Mouse (Mus musculus): ENCODE data around the gene AU018091. TPM values are rescaled to one million over a fixed set of nuclear protein-coding genes. Genes with fewer than 3 reads are reported as not detected.

Gene AU018091
- not detected in 2 replicates for polyA plus RNA-seq (2012; rRNA removed)

GRCm38 (mm10) chr7:3168925-3169324 lies at the start of gene AU018091:
AU018091 (minus strand) TSS chr7:3169203.
- H3K4me1 ChIP-seq (ENCODE audit: control insufficient read depth, insufficient read depth, low read length): no peaks in the 10 kb centered on the region
- WGBS: 70% methylated on average over 3 of the region's 3 CpGs
- no peaks in the 10 kb centered on the region for H3K36me3 ChIP-seq (ENCODE audit: control insufficient read depth, insufficient read depth, low read length)
- H3K27ac ChIP-seq (ENCODE audit: insufficient read depth, low read depth, low read length): no peak within 1 kb of the TSS
- H3K4me3 ChIP-seq (ENCODE audit: insufficient read depth, low read depth, low read length): no peak within 1 kb of the TSS
- H3K27me3 ChIP-seq (replicated peaks; ENCODE audit: control insufficient read depth, insufficient read depth, low read length): no peaks in the 10 kb centered on the region
- no peak for DNase-seq
- no peak for TF ChIP-seq POLR2A (IDR thresholded peaks at IDR 0.05; ENCODE audit: low read depth, low read length)
- no peak for TF ChIP-seq CTCF (conservative IDR thresholded peaks at IDR 0.05; ENCODE audit: insufficient read depth, insufficient read length, low read depth, low read length)

- Histone ChIP-seq H3K27ac (ENCODE audit: insufficient read depth, low read depth, low read length) (no peak overlapping the region), H3K36me3 (ENCODE audit: control insufficient read depth, insufficient read depth, low read length) (no peaks in the 10 kb centered on the region), H3K4me1 (ENCODE audit: control insufficient read depth, insufficient read depth, low read length) (no peaks in the 10 kb centered on the region), H3K27me3 (replicated peaks; ENCODE audit: control insufficient read depth, insufficient read depth, low read length) (no peaks in the 10 kb centered on the region; the same call in 1 of the 2 replicates), H3K4me3 (ENCODE audit: insufficient read depth, low read depth, low read length) (no peak overlapping the region)
- WGBS: 31% methylated on average over 10 of the region's 10 CpGs
- DNase-seq: no peak
- TF ChIP-seq CTCF (conservative IDR thresholded peaks at IDR 0.05; ENCODE audit: insufficient read depth, insufficient read length, low read depth, low read length) (no peak), POLR2A (IDR thresholded peaks at IDR 0.05; ENCODE audit: low read depth, low read length) (no peak)
Measured at GRCm38 (mm10) chr7:3217546-3218056, 48.6 kb upstream of the AU018091 start.

GRCm38 (mm10) chr7:3216331-3216730 lies 47.3 kb upstream of the AU018091 start:
- H3K4me1 ChIP-seq (ENCODE audit: control insufficient read depth, insufficient read depth, low read length): no peaks in the 10 kb centered on the region
- no peaks in the 10 kb centered on the region; the same call in 1 of the 2 replicates for H3K27me3 ChIP-seq (replicated peaks; ENCODE audit: control insufficient read depth, insufficient read depth, low read length)
- no peak overlapping the region for H3K4me3 ChIP-seq (ENCODE audit: insufficient read depth, low read depth, low read length)
- no peak overlapping the region for H3K27ac ChIP-seq (ENCODE audit: insufficient read depth, low read depth, low read length)
- no peak for DNase-seq
- TF ChIP-seq CTCF (conservative IDR thresholded peaks at IDR 0.05; ENCODE audit: insufficient read depth, insufficient read length, low read depth, low read length) (no peak), POLR2A (IDR thresholded peaks at IDR 0.05; ENCODE audit: low read depth, low read length) (no peak)
- 71% methylated on average over 3 of the region's 3 CpGs for WGBS
- H3K36me3 ChIP-seq (ENCODE audit: control insufficient read depth, insufficient read depth, low read length): no peaks in the 10 kb centered on the region

DNA sequence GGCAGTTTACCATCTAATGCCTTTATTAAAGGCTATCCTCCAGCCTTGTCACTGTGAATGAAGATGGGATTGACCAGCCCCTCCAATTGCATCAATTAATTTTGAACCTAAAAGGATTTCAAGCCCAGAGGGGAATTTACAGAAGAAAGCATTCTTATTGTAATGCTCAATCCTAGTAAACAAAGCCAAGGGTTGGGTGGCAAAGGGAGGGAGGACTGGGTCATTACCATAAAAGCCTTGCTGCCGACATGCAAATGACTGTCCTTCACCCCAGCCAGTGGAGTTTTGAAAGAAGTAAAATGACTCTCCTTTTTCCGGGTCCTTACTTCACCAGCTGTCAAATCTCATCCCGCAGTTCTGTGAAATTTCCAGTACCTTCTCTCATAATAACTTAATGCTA lies 44.6 kb upstream of the AU018091 start:
- H3K4me1 ChIP-seq (ENCODE audit: control insufficient read depth, insufficient read depth, low read length): no peaks in the 10 kb centered on the region
- no peaks in the 10 kb centered on the region for H3K36me3 ChIP-seq (ENCODE audit: control insufficient read depth, insufficient read depth, low read length)
- no peaks in the 10 kb centered on the region; the same call in 1 of the 2 replicates for H3K27me3 ChIP-seq (replicated peaks; ENCODE audit: control insufficient read depth, insufficient read depth, low read length)
- no peak for DNase-seq
- no peak overlapping the region for H3K4me3 ChIP-seq (ENCODE audit: insufficient read depth, low read depth, low read length)
- WGBS: 10% methylated on average over 3 of the region's 3 CpGs
- H3K27ac ChIP-seq (ENCODE audit: insufficient read depth, low read depth, low read length): no peak overlapping the region
- TF ChIP-seq POLR2A (IDR thresholded peaks at IDR 0.05; ENCODE audit: low read depth, low read length): no peak
- no peak for TF ChIP-seq CTCF (conservative IDR thresholded peaks at IDR 0.05; ENCODE audit: insufficient read depth, insufficient read length, low read depth, low read length)

DNA sequence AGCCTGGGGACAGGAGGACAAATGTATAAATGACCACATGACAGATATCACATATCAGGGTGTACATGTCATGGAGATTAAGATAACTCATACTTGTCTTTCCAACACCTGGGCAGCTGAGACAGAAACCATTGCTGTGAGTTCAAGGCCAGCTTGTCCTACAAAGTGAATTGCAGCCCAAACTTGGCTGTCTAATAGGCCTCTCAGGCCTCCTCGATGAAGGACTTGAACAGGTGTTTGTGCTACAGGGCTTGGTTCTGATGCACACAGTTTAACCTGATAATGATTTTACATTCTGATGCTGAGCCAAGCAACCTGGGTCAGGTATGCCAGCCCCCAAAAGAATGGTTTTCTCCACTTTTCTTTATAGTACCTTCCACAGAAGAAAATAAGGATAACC lies 44.2 kb upstream of the AU018091 start:
- Histone ChIP-seq H3K4me1 (ENCODE audit: control insufficient read depth, insufficient read depth, low read length) (no peaks in the 10 kb centered on the region), H3K27ac (ENCODE audit: insufficient read depth, low read depth, low read length) (no peak overlapping the region), H3K36me3 (ENCODE audit: control insufficient read depth, insufficient read depth, low read length) (no peaks in the 10 kb centered on the region), H3K4me3 (ENCODE audit: insufficient read depth, low read depth, low read length) (no peak overlapping the region), H3K27me3 (replicated peaks; ENCODE audit: control insufficient read depth, insufficient read depth, low read length) (no peaks in the 10 kb centered on the region; the same call in 1 of the 2 replicates)
- DNase-seq: no peak
- no peak for TF ChIP-seq CTCF (conservative IDR thresholded peaks at IDR 0.05; ENCODE audit: insufficient read depth, insufficient read length, low read depth, low read length)
- no peak for TF ChIP-seq POLR2A (IDR thresholded peaks at IDR 0.05; ENCODE audit: low read depth, low read length)
- 23% methylated on average over 1 of the region's 1 CpGs for WGBS

- Histone ChIP-seq H3K4me3 (ENCODE audit: insufficient read depth, low read depth, low read length) (no peak overlapping the region), H3K27ac (ENCODE audit: insufficient read depth, low read depth, low read length) (no peak overlapping the region), H3K4me1 (ENCODE audit: control insufficient read depth, insufficient read depth, low read length) (no peaks in the 10 kb centered on the region), H3K27me3 (replicated peaks; ENCODE audit: control insufficient read depth, insufficient read depth, low read length) (no peaks in the 10 kb centered on the region; the same call in 1 of the 2 replicates), H3K36me3 (ENCODE audit: control insufficient read depth, insufficient read depth, low read length) (no peaks in the 10 kb centered on the region)
- DNase-seq: no peak
- WGBS: 69% methylated on average over 12 of the region's 12 CpGs
- TF ChIP-seq CTCF (conservative IDR thresholded peaks at IDR 0.05; ENCODE audit: insufficient read depth, insufficient read length, low read depth, low read length): no peak
Measured at GRCm38 (mm10) chr7:3212002-3212790, 43.2 kb upstream of the AU018091 start.

- WGBS: 83% methylated on average over 8 of the region's 8 CpGs
Measured at GRCm38 (mm10) chr7:3211518-3211917, 42.5 kb upstream of the AU018091 start.

More at GRCm38 (mm10) chr7:3211518-3211917, 42.5 kb upstream of the AU018091 start:
- H3K4me3 ChIP-seq (ENCODE audit: insufficient read depth, low read depth, low read length): no peak overlapping the region
- no peaks in the 10 kb centered on the region; the same call in 1 of the 2 replicates for H3K27me3 ChIP-seq (replicated peaks; ENCODE audit: control insufficient read depth, insufficient read depth, low read length)
- H3K27ac ChIP-seq (ENCODE audit: insufficient read depth, low read depth, low read length): no peak overlapping the region
- no peaks in the 10 kb centered on the region for H3K36me3 ChIP-seq (ENCODE audit: control insufficient read depth, insufficient read depth, low read length)
- no peak for DNase-seq
- no peak for TF ChIP-seq POLR2A (IDR thresholded peaks at IDR 0.05; ENCODE audit: low read depth, low read length)
- no peak for TF ChIP-seq CTCF (conservative IDR thresholded peaks at IDR 0.05; ENCODE audit: insufficient read depth, insufficient read length, low read depth, low read length)
- H3K4me1 ChIP-seq (ENCODE audit: control insufficient read depth, insufficient read depth, low read length): no peaks in the 10 kb centered on the region
